Mouse (Mus musculus): Measurements from ENCODE around the gene Usp46. TPM values are rescaled to one million over a fixed set of nuclear protein-coding genes. Genes with fewer than 3 reads are reported as not detected.

Gene Usp46
- 10 to 100 TPM; 10.0 to 20.5 (median 14.1) TPM for total RNA-seq (2022)

DNA sequence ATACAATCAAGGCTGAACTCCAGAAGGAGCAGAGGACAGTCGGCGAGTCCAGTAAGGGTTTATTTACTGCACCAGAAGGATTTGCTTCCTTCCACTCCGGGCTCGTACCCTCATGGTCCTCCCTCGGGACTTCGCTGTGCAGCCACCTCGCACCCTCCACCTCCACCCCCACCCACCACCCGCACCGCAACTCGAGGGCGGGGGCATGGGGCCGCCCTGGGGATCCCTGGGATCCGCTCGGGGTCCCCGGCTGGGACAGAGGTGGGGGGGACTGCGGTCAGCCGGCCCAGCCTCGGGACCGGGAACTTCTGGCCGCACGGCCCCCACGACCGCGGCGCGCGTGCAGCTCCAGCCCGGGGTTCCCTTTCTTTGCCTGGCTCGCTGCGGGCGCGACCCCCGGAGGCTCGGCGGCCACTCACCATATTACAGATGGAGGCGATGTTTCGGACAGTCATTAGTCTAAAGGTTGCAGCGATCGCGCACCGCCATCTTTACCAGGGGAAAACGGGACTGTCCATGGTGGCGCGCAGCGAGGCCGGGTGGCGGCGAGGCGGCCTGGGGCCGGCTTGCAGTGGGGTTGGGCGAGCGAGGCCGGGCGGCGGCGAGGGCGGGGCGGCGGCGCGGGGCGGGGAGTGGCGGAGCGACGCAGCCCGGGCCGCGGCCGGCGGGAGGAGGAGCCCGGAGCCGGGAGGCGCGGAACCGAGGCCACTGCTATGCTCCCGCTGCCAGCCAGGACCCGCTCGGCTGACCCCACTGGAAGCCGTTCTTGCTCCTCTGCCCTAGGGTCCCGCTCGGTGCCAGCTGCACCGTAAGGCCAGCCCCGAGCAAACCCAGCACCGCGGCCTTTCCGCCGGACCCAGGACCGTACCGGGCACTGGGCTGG lies at the start of gene Usp46:
TSS of gene Usp46 (minus strand) at position 601 of the 883 bp plus-strand sequence.
- DNase-seq (ENCODE audit: low spot score in 2 of 2), result peak; percentile 71 to 75

DNA sequence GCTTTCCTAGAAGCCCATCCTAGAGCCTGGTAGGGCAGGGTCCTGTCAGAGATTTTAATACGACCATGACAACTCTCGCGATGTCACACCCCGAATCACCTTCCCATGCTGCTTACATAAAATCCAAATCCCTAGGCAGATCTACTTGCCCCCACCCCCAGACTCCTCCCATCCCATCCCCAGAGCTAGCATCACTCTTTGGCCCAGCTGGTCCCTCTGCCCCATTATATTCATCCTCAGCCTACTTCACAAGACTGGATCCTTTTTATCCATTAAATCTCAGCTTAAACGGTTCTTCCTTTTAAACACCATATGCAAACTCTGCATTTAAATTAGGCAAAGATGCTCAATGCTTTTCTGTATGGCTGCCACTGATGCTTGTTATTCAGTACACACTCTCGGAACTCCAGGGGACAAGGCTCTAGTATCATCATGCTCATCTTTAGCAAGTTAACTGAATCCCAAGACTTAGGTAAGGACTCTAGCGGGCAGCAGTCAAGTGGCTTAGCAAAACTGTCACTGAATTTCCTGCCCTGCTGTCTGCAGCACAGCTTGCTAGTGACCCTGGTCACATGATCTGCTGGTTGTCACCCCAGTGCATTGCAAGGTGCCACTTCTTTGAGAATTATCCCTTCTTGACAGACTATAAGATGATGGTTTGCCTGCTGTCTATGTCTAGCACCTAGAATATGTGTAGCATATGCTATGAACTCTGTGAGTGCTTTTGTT lies 45.9 kb upstream of the Usp46 start:
- DNase-seq (ENCODE audit: low spot score in 2 of 2), result no peak

GRCm38 (mm10) chr5:74105445-74105844 lies 37.2 kb upstream of the Usp46 start:
- DNase-seq (ENCODE audit: low spot score in 2 of 2), result no peak

- DNase-seq (ENCODE audit: low spot score in 2 of 2), result no peak
These were observed 33.5 kb upstream of the Usp46 start for GRCm38 (mm10) chr5:74101761-74102160.

GRCm38 (mm10) chr5:74099046-74099445 lies 30.8 kb upstream of the Usp46 start:
- DNase-seq (ENCODE audit: low spot score in 2 of 2), result no peak

DNA sequence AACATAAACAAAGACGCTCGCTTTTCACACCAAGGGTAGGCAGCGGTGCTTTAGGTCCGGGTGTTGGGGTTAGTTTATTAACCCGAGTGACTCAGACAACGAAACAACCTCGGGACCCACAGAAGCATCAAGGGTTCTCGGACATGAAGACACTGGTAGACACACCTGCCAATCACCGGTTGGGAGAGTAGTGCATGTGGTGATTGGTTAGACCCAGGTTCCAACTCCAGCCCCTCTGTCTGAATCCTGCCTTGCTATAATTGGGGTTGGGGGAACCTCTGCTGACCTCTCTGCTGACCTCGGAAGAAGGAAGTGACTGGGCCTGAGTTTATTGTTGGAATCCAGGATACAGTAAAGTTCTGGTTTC lies 29.6 kb upstream of the Usp46 start:
- DNase-seq (ENCODE audit: low spot score in 2 of 2), result no peak

DNA sequence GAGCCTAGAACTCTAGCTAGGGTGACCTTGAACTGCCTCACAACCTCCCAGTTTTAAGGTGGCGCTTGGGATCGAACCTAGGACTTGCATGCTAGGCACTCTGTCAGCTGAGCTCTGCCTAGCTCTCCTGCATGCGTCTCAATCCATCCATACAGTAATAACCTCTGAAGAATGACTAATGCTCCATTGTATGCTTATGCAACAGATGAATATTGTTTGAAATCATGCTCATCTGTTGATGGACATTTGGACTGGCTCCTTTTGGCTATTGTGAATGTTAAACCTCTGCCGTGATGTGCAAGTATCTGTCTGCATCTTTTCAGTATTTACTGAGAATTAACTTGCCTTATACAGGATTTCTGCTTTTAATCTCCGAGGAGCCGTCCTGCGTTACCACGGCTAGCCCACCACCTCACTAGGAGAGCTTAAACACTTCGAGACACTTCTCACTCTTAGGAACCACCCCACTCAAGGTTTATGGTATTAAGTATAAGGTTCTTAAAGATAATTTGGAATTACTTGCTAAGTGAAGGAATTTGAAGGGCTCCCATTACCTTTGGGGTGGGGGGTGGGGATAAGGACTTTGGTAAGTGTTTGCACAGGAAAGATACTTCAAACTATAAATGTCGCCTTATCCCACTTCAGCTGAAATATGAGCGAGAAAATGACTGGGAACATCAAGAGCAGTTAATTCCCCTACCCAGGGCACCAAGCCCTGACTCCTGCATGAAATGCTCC lies 29.1 kb upstream of the Usp46 start:
- no peak for DNase-seq (ENCODE audit: low spot score in 2 of 2)

GRCm38 (mm10) chr5:74096060-74096459 lies 27.8 kb upstream of the Usp46 start:
- DNase-seq (ENCODE audit: low spot score in 2 of 2), result no peak

DNA sequence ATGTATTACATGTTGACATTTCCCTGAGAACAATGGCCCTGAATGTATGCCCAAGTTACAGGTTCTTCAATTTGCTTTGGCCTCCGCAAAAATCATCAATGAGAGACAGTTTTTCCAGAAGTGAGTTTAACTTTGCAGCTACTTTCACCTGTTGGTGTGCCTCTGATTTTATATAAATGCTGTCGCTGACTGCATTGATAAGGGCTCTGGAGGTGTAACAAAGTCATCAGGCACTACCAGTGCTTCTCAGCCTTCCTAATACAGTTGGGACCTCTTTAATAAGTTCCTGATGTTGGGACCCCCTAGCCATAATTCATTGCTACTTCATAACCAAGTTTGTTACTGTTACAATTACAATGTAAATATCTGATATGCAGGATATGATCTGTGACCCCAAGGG lies 27.4 kb upstream of the Usp46 start:
- DNase-seq (ENCODE audit: low spot score in 2 of 2), result no peak

DNA sequence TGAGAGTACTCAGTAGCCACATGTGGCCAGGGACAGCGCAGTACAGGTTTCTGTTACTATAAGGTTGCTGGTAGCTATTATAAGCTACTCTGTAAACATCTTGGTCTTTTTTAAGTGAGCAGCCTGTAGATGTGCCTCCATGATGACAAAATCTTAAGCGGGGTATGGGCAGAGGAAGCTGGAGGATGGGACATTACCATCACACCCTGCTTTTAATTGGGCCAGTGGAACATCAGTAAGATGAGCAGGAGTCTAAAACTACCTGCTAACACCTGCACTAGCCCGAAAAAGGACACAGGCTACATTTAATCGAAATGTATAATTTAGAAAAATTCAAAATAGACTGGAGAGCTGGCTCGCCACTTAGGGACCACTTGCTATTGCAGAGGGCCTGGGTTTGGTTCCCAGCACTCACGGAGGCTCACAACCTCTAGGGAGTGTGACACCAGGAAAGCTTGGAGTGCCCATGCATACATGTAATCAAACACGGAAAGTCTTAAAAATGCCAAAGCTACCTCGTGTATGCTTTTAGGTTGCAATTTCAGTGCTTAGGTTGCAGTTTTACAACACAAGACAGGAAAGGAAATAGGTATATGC lies 26.7 kb upstream of the Usp46 start:
- no peak for DNase-seq (ENCODE audit: low spot score in 2 of 2)

DNA sequence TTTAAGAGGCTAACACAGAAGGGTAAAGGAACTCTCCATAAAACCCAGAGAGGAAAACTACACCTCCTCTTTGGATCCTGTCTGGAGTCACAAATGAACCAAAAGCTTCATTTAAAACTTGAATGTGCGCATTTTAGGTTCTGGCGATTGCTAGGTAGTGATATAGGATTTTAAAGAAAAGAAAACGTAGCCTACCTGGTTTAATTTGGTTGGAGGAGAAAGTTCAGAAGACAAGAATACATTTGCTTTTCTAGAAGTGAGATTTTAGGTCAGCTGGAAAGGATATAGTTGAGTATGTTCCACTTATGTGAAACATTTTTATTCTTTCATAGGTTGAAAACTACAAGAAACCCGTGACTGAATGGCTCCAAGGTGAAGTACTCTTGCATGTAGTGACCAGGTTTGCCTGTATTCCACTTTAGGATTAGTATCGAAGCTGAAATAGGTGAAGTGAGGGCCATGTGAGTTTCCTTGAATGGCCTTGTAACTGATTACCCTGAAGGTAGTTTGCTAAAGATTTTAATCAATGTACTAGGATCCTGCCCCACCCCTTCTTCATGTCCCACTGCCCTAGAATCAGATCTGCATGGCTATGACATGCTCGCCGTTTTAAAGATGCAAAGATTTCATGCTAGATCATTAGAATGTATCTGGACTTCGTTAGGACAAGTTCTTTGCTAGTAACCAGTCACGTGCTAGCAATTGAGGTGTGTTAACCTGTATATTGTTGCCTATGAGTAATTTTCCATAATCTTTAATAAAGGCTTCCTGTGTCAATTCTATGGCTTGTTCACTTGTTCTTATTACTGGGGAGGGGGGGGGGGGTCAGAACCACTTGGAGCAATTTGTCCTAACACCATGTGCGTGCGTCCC lies 25.6 kb upstream of the Usp46 start:
- DNase-seq (ENCODE audit: low spot score in 2 of 2), result no peak

DNA sequence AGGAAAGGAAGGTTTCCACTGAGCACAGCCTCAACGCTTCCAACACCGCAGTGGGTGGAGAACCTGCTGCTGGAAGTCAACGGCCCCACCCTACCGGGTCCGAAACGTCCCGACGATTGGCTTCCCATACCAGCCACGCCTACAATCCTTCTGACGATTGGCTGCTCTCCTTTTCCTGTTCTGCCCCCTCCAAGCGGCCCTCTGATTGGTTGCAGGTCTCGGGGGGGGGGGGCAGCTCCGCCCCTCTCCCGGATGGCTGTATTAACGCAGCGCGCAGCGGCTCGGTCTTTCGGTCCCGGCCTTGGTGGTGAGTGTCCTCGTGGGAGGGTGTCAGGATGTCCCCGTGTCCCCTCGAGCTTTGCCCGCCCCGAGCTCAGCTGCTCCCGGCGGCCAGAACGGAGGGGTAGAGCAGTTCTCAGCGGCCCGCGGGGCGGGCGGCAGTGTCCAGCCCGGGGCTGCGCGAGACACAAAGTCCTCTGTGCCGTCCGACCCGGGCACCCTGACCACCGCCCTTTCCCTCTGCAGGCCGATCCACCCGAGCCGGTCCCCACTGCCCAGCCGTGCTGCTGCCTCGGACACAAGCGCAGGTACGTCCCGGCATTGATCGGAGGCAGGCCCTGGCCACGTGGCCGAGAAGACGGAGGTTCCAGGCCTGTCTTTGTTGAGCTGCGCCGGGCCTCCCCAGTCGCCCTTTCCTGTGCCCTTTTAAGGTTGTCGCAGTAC lies 24.8 kb upstream of the Usp46 start:
- DNase-seq (ENCODE audit: low spot score in 2 of 2), result peak; percentile 88 to 92

GRCm38 (mm10) chr5:74092481-74092832 lies 24.2 kb upstream of the Usp46 start:
- DNase-seq (ENCODE audit: low spot score in 2 of 2), result no peak

- no peak for DNase-seq (ENCODE audit: low spot score in 2 of 2)
These were observed 21.4 kb upstream of the Usp46 start for GRCm38 (mm10) chr5:74089643-74090042.

DNA sequence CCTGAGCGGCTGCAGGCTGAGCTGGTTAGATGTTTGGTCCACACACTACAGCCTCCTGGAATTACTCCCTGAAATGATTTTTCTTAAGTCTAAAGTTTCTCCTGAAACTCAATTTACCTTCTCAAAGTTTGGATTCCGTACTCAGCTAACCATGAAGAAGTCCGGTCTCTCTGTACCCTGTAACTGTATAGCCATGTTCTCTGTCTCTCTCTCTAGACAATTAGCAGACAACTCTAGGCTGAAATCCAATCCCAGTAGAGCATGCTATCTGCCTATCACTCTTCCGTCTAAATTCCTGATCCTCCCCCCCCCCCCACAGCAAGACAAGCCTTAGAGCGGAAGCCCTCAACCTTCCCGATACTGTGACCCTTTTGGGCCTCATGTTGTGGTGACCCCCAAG lies 13.5 kb upstream of the Usp46 start:
- no peak for DNase-seq (ENCODE audit: low spot score in 2 of 2)

- DNase-seq (ENCODE audit: low spot score in 2 of 2), result no peak
These were observed 10.8 kb upstream of the Usp46 start for GRCm38 (mm10) chr5:74078861-74079615.

DNA sequence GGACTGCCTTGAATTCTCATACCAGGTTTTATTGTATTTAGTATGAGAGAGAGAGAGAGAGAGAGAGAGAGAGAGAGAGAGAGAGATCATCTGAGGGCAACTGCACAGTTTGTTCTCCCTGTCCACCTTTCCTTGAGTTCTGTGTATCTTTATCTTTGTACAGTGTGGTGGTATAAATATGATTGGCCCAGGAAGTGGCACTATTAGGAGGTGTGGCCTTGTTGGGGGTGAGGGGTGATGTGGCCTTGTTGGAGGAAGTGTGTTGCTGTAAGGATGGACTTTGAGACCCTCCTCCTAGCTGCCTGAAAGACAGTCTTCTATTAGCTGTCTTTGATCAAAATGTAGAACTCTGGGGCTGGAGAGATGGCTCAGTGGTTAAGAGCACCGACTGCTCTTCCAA lies 10.2 kb upstream of the Usp46 start:
- no peak for DNase-seq (ENCODE audit: low spot score in 2 of 2)

GRCm38 (mm10) chr5:74077959-74078358 lies 9.7 kb upstream of the Usp46 start:
- no peak for DNase-seq (ENCODE audit: low spot score in 2 of 2)

GRCm38 (mm10) chr5:74076759-74077158 lies 8.5 kb upstream of the Usp46 start:
- no peak for DNase-seq (ENCODE audit: low spot score in 2 of 2)

Measured in gastrocnemius, adult 8-10 months (tissue).